In genomic region chr6:101686578-101686977, GRCm38 (mm10) we compare ENCODE assay signal across 27 mouse cellular contexts.
"Had no signal": no experiment of that assay in that cellular context is flagged by ENCODE, and none has a peak within 500 bp of the region (broad histone marks: within the 10 kb centered on the region; RNA-seq: fewer than 3 reads in every experiment).

No protein-coding gene starts in this region.

- H3K27ac ChIP-seq: gastrocnemius, adult 2 months; heart, adult 2 months; heart, embryonic 13.5 days; heart, embryonic 15.5 days; hindbrain, embryonic 13.5 days; hindbrain, embryonic 15.5 days; hindbrain, postnatal 0 days; kidney, embryonic 15.5 days; kidney, postnatal 0 days; left cerebral cortex, adult 2 months; limb, embryonic 13.5 days; limb, embryonic 15.5 days; liver, embryonic 12.5 days; liver, embryonic 14.5 days had no signal

- DNase-seq: gastrocnemius, adult 2 months; gastrocnemius, postnatal 10 days; gastrocnemius, postnatal 36 days; heart, adult 11 months; heart, adult 2 months; heart, postnatal 14 days; heart, postnatal 36 days; kidney, adult 11 months; kidney, adult 2 months; kidney, adult 9 months; kidney, postnatal 14 days; kidney, postnatal 36 days; left cerebral cortex, postnatal 4 days had no signal

- H3K36me3 ChIP-seq: heart, embryonic 13.5 days; heart, embryonic 15.5 days; hindbrain, embryonic 13.5 days; hindbrain, embryonic 15.5 days; kidney, embryonic 15.5 days; limb, embryonic 13.5 days; limb, embryonic 15.5 days; liver, embryonic 12.5 days had no signal

- H3K9me3 ChIP-seq: heart, embryonic 13.5 days; heart, embryonic 15.5 days; hindbrain, embryonic 13.5 days; hindbrain, embryonic 15.5 days; kidney, embryonic 15.5 days; limb, embryonic 13.5 days; limb, embryonic 15.5 days; liver, embryonic 12.5 days had no signal

- H3K4me2 ChIP-seq: heart, embryonic 11.5 days; heart, embryonic 13.5 days; heart, embryonic 15.5 days; kidney, embryonic 15.5 days; limb, embryonic 13.5 days; limb, embryonic 15.5 days; liver, embryonic 12.5 days had no signal

- H3K4me3 ChIP-seq: gastrocnemius, adult 2 months; heart, adult 2 months; heart, embryonic 13.5 days; heart, embryonic 15.5 days; hindbrain, embryonic 13.5 days; hindbrain, embryonic 15.5 days; kidney, embryonic 15.5 days; left cerebral cortex, adult 2 months; limb, embryonic 13.5 days; limb, embryonic 15.5 days; liver, embryonic 12.5 days had no signal

- H3K27me3 ChIP-seq: heart, embryonic 13.5 days; heart, embryonic 15.5 days; hindbrain, embryonic 13.5 days; hindbrain, embryonic 15.5 days; kidney, embryonic 15.5 days; limb, embryonic 13.5 days; limb, embryonic 15.5 days; liver, embryonic 12.5 days had no signal

- ATAC-seq: intestine, embryonic 16.5 days; liver, embryonic 12.5 days had no signal

- H3K9ac ChIP-seq: heart, embryonic 13.5 days; heart, embryonic 15.5 days; hindbrain, embryonic 13.5 days; hindbrain, embryonic 15.5 days; kidney, embryonic 15.5 days; limb, embryonic 13.5 days; limb, embryonic 15.5 days; liver, embryonic 12.5 days; liver, embryonic 14.5 days had no signal

- H3K4me1 ChIP-seq: heart, embryonic 13.5 days; heart, embryonic 15.5 days; hindbrain, embryonic 13.5 days; hindbrain, embryonic 15.5 days; kidney, embryonic 15.5 days; limb, embryonic 13.5 days; limb, embryonic 15.5 days; liver, embryonic 12.5 days had no signal
